Mouse (Mus musculus): ENCODE measurements around the gene Aars. TPM values are rescaled to one million over a fixed set of nuclear protein-coding genes. Genes with fewer than 3 reads are reported as not detected.
"Not testable (repeated sequence)": the region's sequence is repeated elsewhere in the genome, so short reads cannot be mapped to it uniquely, and the experiment has no call there.

Aars gene
- polyA plus RNA-seq, 1 experiment from 2014 or later, result 28.5 TPM

GRCm38 (mm10) chr8:111079861-111080271, 46.9 kb downstream of the Aars start:
- no peaks in the 10 kb centered on the region for H3K4me1 ChIP-seq (replicated peaks)
- H3K9ac ChIP-seq, result no peak overlapping the region
- no peak overlapping the region for H3K4me3 ChIP-seq
- H3K9me3 ChIP-seq (replicated peaks), result no peaks in the 10 kb centered on the region
- H3K27me3 ChIP-seq, result no peaks in the 10 kb centered on the region
- 26% methylated on average over 6 of the region's 6 CpGs for WGBS
- ATAC-seq (replicated peaks; ENCODE audit: insufficient number of reproducible peaks, insufficient read depth, low FRiP score, low read depth), result no peak
- H3K36me3 ChIP-seq, result no peaks in the 10 kb centered on the region
- no peak overlapping the region for H3K27ac ChIP-seq
- no peak overlapping the region for H3K4me2 ChIP-seq

GRCm38 (mm10) chr8:111081580-111082258, 48.8 kb downstream of the Aars start:
- no peak overlapping the region for H3K4me3 ChIP-seq
- no peak overlapping the region for H3K4me2 ChIP-seq
- ATAC-seq (replicated peaks; ENCODE audit: insufficient number of reproducible peaks, insufficient read depth, low FRiP score, low read depth), result no peak
- H3K4me1 ChIP-seq (replicated peaks), result no peaks in the 10 kb centered on the region
- H3K9me3 ChIP-seq (replicated peaks), result no peaks in the 10 kb centered on the region
- no peaks in the 10 kb centered on the region for H3K27me3 ChIP-seq
- H3K9ac ChIP-seq, result no peak overlapping the region
- WGBS, result 65% methylated on average over 12 of the region's 12 CpGs
- H3K27ac ChIP-seq, result no peak overlapping the region
- no peaks in the 10 kb centered on the region for H3K36me3 ChIP-seq

GRCm38 (mm10) chr8:111083936-111084335, 51.0 kb downstream of the Aars start:
- not testable (repeated sequence) for H3K9me3 ChIP-seq (replicated peaks)

GRCm38 (mm10) chr8:111090126-111090525, 57.2 kb downstream of the Aars start:
- no peak for ATAC-seq (replicated peaks; ENCODE audit: insufficient number of reproducible peaks, insufficient read depth, low FRiP score, low read depth)
- Histone ChIP-seq H3K4me2 (no peak overlapping the region), H3K9ac (no peak overlapping the region), H3K27me3 (no peaks in the 10 kb centered on the region), H3K27ac (no peak overlapping the region), H3K4me3 (no peak overlapping the region), H3K36me3 (no peaks in the 10 kb centered on the region), H3K9me3 (replicated peaks) (no peaks in the 10 kb centered on the region), H3K4me1 (replicated peaks) (peaks cover 6% of the 10 kb centered on the region)
- WGBS, result 4% methylated on average over 2 of the region's 2 CpGs

More at GRCm38 (mm10) chr8:111083936-111084335, 51.0 kb downstream of the Aars start:
- not testable (repeated sequence) for H3K27ac ChIP-seq; H3K4me3 ChIP-seq; ATAC-seq (replicated peaks; ENCODE audit: insufficient number of reproducible peaks, insufficient read depth, low FRiP score, low read depth); H3K4me1 ChIP-seq (replicated peaks); H3K4me2 ChIP-seq; H3K27me3 ChIP-seq; H3K9ac ChIP-seq; H3K36me3 ChIP-seq
- 85% methylated on average over 5 of the region's 5 CpGs for WGBS

- no peak overlapping the region for H3K9ac ChIP-seq
- no peak for ATAC-seq (replicated peaks; ENCODE audit: insufficient number of reproducible peaks, insufficient read depth, low FRiP score, low read depth)
- H3K4me2 ChIP-seq, result no peak overlapping the region
- no peak overlapping the region for H3K4me3 ChIP-seq
- 56% methylated on average over 7 of the region's 7 CpGs for WGBS
- H3K27me3 ChIP-seq, result no peaks in the 10 kb centered on the region
- no peaks in the 10 kb centered on the region for H3K36me3 ChIP-seq
- no peaks in the 10 kb centered on the region for H3K9me3 ChIP-seq (replicated peaks)
- peaks cover 16% of the 10 kb centered on the region for H3K4me1 ChIP-seq (replicated peaks)
- no peak overlapping the region for H3K27ac ChIP-seq
Measured at GRCm38 (mm10) chr8:111091706-111092105, 58.8 kb downstream of the Aars start.

GRCm38 (mm10) chr8:111092326-111092725, 59.4 kb downstream of the Aars start, which contains the start of gene Clec18a:
Gene Clec18a (minus strand): TSS chr8:111092426.
- not testable (repeated sequence) for H3K27ac ChIP-seq, H3K9ac ChIP-seq
- WGBS, result 87% methylated on average over 5 of the region's 6 CpGs

GRCm38 (mm10) chr8:111093865-111094718, 61.1 kb downstream of the Aars start, which contains the start of gene Pdpr:
Gene Pdpr (plus strand): TSS chr8:111094630.
- peak within 1 kb of the TSS; percentile 74 for H3K4me3 ChIP-seq
- peak within 1 kb of the TSS; percentile 78 for H3K27ac ChIP-seq
- H3K27me3 ChIP-seq, result no peaks in the 10 kb centered on the region
- peak within 1 kb of the TSS; percentile 75 for H3K9ac ChIP-seq
- H3K36me3 ChIP-seq, result no peaks in the 10 kb centered on the region
- 6% methylated on average over 67 of the region's 72 CpGs for WGBS
- H3K9me3 ChIP-seq (replicated peaks), result no peaks in the 10 kb centered on the region
- H3K4me1 ChIP-seq (replicated peaks), result peaks cover 16% of the 10 kb centered on the region
- H3K4me2 ChIP-seq, result peak within 1 kb of the TSS; percentile 96
- peak; percentile 90 for ATAC-seq (replicated peaks; ENCODE audit: insufficient number of reproducible peaks, insufficient read depth, low FRiP score, low read depth)

More at GRCm38 (mm10) chr8:111092326-111092725, 59.4 kb downstream of the Aars start, which contains the start of gene Clec18a:
- ATAC-seq (replicated peaks; ENCODE audit: insufficient number of reproducible peaks, insufficient read depth, low FRiP score, low read depth); H3K9me3 ChIP-seq (replicated peaks); H3K4me3 ChIP-seq; H3K27me3 ChIP-seq; H3K36me3 ChIP-seq; H3K4me2 ChIP-seq: not testable (repeated sequence)
- peaks cover 16% of the 10 kb centered on the region for H3K4me1 ChIP-seq (replicated peaks)

GRCm38 (mm10) chr8:111094719-111095302, 61.9 kb downstream of the Aars start:
- WGBS, result under 1% methylated on average over 63 of the region's 69 CpGs
- not testable (repeated sequence) for H3K36me3 ChIP-seq; H3K27me3 ChIP-seq; H3K9me3 ChIP-seq (replicated peaks)
- Histone ChIP-seq H3K4me2 (peak overlapping the region; percentile 96), H3K27ac (peak overlapping the region; percentile 65), H3K4me3 (peak overlapping the region; percentile 74), H3K9ac (peak overlapping the region; percentile 65), H3K4me1 (replicated peaks) (peaks cover 16% of the 10 kb centered on the region)
- peak; percentile 59; the same call in 1 of the 2 replicates for ATAC-seq (replicated peaks; ENCODE audit: insufficient number of reproducible peaks, insufficient read depth, low FRiP score, low read depth)

Small RNA genes within 50 kb of the gene (microRNA-seq; reads per million reads assigned to microRNA genes)
- gene Gm24103 (not detected), gene Mir3473d (1.7 reads per million)

Other genes starting within 250 kb of the Aars start
- 0.94 and 1.6 TPM in 2 replicates for gene Il34, start 227.2 kb upstream of the Aars start, polyA plus RNA-seq (2015; fragmentation: Nextera tagmentation; extraction: Ambion mirVana)
- gene Cog4, start 186.5 kb upstream of the Aars start, polyA plus RNA-seq (2015; fragmentation: Nextera tagmentation; extraction: Ambion mirVana), result 53.9 and 60.1 TPM in 2 replicates
- gene Sf3b3, start 186.4 kb upstream of the Aars start, polyA plus RNA-seq (2015; fragmentation: Nextera tagmentation; extraction: Ambion mirVana), result 65.1 and 85.4 TPM in 2 replicates
- gene Fuk, start 130.7 kb upstream of the Aars start, polyA plus RNA-seq (2015; fragmentation: Nextera tagmentation; extraction: Ambion mirVana), result 4.8 and 7.1 TPM in 2 replicates
- 15.2 and 17.2 TPM in 2 replicates for gene St3gal2, start 113.2 kb upstream of the Aars start, polyA plus RNA-seq (2015; fragmentation: Nextera tagmentation; extraction: Ambion mirVana)
- 8.6 and 12.5 TPM in 2 replicates for gene Ddx19a, start 35.3 kb upstream of the Aars start, polyA plus RNA-seq (2015; fragmentation: Nextera tagmentation; extraction: Ambion mirVana)
- 3.3 and 4.1 TPM in 2 replicates for gene Ddx19b, start 1.4 kb upstream of the Aars start, polyA plus RNA-seq (2015; fragmentation: Nextera tagmentation; extraction: Ambion mirVana)
- gene Exosc6, start 23.2 kb downstream of the Aars start, polyA plus RNA-seq (2015; fragmentation: Nextera tagmentation; extraction: Ambion mirVana), result 4.1 and 11.9 TPM in 2 replicates
- gene Clec18a, start 59.3 kb downstream of the Aars start, polyA plus RNA-seq (2015; fragmentation: Nextera tagmentation; extraction: Ambion mirVana), result not detected in 2 replicates
- 10.2 and 11.9 TPM in 2 replicates for gene Pdpr, start 61.5 kb downstream of the Aars start, polyA plus RNA-seq (2015; fragmentation: Nextera tagmentation; extraction: Ambion mirVana)
- 50.8 and 64.1 TPM in 2 replicates for gene Glg1, start 226.1 kb downstream of the Aars start, polyA plus RNA-seq (2015; fragmentation: Nextera tagmentation; extraction: Ambion mirVana)